ENCODE assay signal across 8 mouse cellular contexts in genomic region chr2:178513636-178514071, GRCm38 (mm10).
A peak's percentile ranks its signal among the peaks of the same experiment; 100 is the strongest.
DNase-seq lines count a peak whose midpoint lies in the region; ATAC-seq and TF ChIP-seq lines count a peak whose summit lies in the region.

No protein-coding gene starts in this region.

- in situ Hi-C loops in ES-E14 (cut with MboI; ENCODE audit: low sequenced_read_pairs in 2 of 2, unreplicated experiment in 2 of 2): no loop called here

- H3K4me2 ChIP-seq in embryonic facial prominence, embryonic 13.5 days: peak overlapping the region; percentile 33; the same call in 1 of the 2 replicates
- no peak overlapping the region for H3K4me2 ChIP-seq in stomach, embryonic 16.5 days (ENCODE audit: low read depth, low read length)

- WGBS in embryonic facial prominence, embryonic 13.5 days: 17% methylated on average over 16 of the region's 16 CpGs
- 46% methylated on average over 16 of the region's 16 CpGs for WGBS in stomach, embryonic 16.5 days

- H3K27me3 ChIP-seq in embryonic facial prominence, embryonic 13.5 days: peaks cover 63% of the 10 kb centered on the region
- H3K27me3 ChIP-seq in stomach, embryonic 16.5 days (ENCODE audit: control insufficient read depth, insufficient read depth, low read length): no peaks in the 10 kb centered on the region

- H3K4me1 ChIP-seq in ES-E14 (ENCODE audit: control insufficient read depth in 2 of 2, insufficient read depth in 2 of 2, low read length in 2 of 2, poor library complexity in 1 of 2): no peaks in the 10 kb centered on the region
- peaks cover 26% of the 10 kb centered on the region for H3K4me1 ChIP-seq in embryonic facial prominence, embryonic 13.5 days
- peaks cover 4% of the 10 kb centered on the region for H3K4me1 ChIP-seq in stomach, embryonic 16.5 days (ENCODE audit: control insufficient read depth, insufficient read depth, low read length)

- no peaks in the 10 kb centered on the region for H3K36me3 ChIP-seq in ES-E14 (ENCODE audit: control insufficient read depth, insufficient read depth, low read length, poor library complexity, severe bottlenecking)
- H3K36me3 ChIP-seq in embryonic facial prominence, embryonic 13.5 days: no peaks in the 10 kb centered on the region
- no peaks in the 10 kb centered on the region for H3K36me3 ChIP-seq in stomach, embryonic 16.5 days (ENCODE audit: control insufficient read depth, insufficient read depth, low read length)

- peak; percentile 52 for DNase-seq in gastrocnemius, adult 2 months
- DNase-seq in gastrocnemius, adult 18-20 months (ENCODE audit: low spot score): no peak
- DNase-seq in ES-E14 (ENCODE audit: low read depth, low spot score): no peak
- DNase-seq in layer of hippocampus, postnatal 10 days (ENCODE audit: low spot score in 2 of 2): peak; percentile 42 to 64
- no peak for DNase-seq in kidney, postnatal 25 days
- no peak for DNase-seq in thymus, postnatal 36 days

- no peak overlapping the region for H3K4me3 ChIP-seq in gastrocnemius, adult 2 months
- peak overlapping the region; percentile 20 to 44; a peak in 3 of 4 replicates for H3K4me3 ChIP-seq in ES-E14 (ENCODE audit: insufficient read depth in 1 of 2, low read depth in 1 of 2, low read length in 2 of 2, poor library complexity in 1 of 2, severe bottlenecking in 1 of 2)
- no peak overlapping the region for H3K4me3 ChIP-seq in embryonic facial prominence, embryonic 13.5 days
- H3K4me3 ChIP-seq in stomach, embryonic 16.5 days (replicated peaks; ENCODE audit: low read length): no peak overlapping the region

- ATAC-seq in embryonic facial prominence, embryonic 13.5 days (ENCODE audit: insufficient number of reproducible peaks, insufficient read depth, low FRiP score, low TSS enrichment, low read depth): peak; percentile 76
- ATAC-seq in stomach, embryonic 16.5 days (ENCODE audit: insufficient read depth, low FRiP score): peak; percentile 31; the same call in 1 of the 2 replicates

- no peaks in the 10 kb centered on the region for H3K9me3 ChIP-seq in ES-E14 (ENCODE audit: control insufficient read depth, insufficient read depth, low read depth, low read length)
- no peaks in the 10 kb centered on the region for H3K9me3 ChIP-seq in embryonic facial prominence, embryonic 13.5 days
- no peaks in the 10 kb centered on the region for H3K9me3 ChIP-seq in stomach, embryonic 16.5 days (replicated peaks; ENCODE audit: control insufficient read depth, low read length)

- no peak overlapping the region for H3K9ac ChIP-seq in ES-E14 (ENCODE audit: insufficient read depth, low read depth, low read length, poor library complexity, severe bottlenecking)
- H3K9ac ChIP-seq in embryonic facial prominence, embryonic 13.5 days: no peak overlapping the region
- H3K9ac ChIP-seq in stomach, embryonic 16.5 days (ENCODE audit: low read length): no peak overlapping the region; the same call in 1 of the 2 replicates

- intact Hi-C loops in gastrocnemius, adult 2 months (cut with DNase I): no loop called here

- no peak for TF ChIP-seq CTCF in gastrocnemius, adult 2 months (IDR thresholded peaks at IDR 0.05)

- H3K27ac ChIP-seq in gastrocnemius, adult 2 months: no peak overlapping the region
- H3K27ac ChIP-seq in ES-E14 (ENCODE audit: insufficient read depth, low read depth, low read length, poor library complexity, severe bottlenecking): no peak overlapping the region
- H3K27ac ChIP-seq in embryonic facial prominence, embryonic 13.5 days: 0 out of 2 replicates have a peak overlapping the region, but pooled peaks have one; percentile 51
- no peak overlapping the region for H3K27ac ChIP-seq in stomach, embryonic 16.5 days (ENCODE audit: low read length)

TF ChIP-seq in ES-E14, 5 proteins besides CTCF, POLR2A, EP300 and RAD21:
- TF ChIP-seq CHD2 (IDR thresholded peaks at IDR 0.05; ENCODE audit: low read depth, low read length) (no peak), MAFK (IDR thresholded peaks at IDR 0.05; ENCODE audit: insufficient read depth, low read depth, low read length) (no peak), ZC3H11A (IDR thresholded peaks at IDR 0.05; ENCODE audit: borderline replicate concordance, low read depth, low read length) (no peak), ZNF384 (IDR thresholded peaks at IDR 0.05; ENCODE audit: low read depth, low read length) (no peak), HCFC1 (IDR thresholded peaks at IDR 0.05; ENCODE audit: borderline replicate concordance, insufficient read depth, low read length) (no peak)

Comparison
In these comparisons a context has a peak if more than half of its experiments do, and no peak if none do; other contexts are left out.
1. DNase-seq: peak in gastrocnemius, adult 2 months (single experiment) and layer of hippocampus, postnatal 10 days (2 of 2); none in gastrocnemius, adult 18-20 months (single experiment), ES-E14 (single experiment), kidney, postnatal 25 days (0 of 2) and thymus, postnatal 36 days (0 of 2).
2. H3K4me3 ChIP-seq: peak in ES-E14 (2 of 2); none in gastrocnemius, adult 2 months (single experiment), embryonic facial prominence, embryonic 13.5 days (single experiment) and stomach, embryonic 16.5 days (single experiment).